Mouse (Mus musculus): ENCODE data around the gene Adgrg3. TPM values are rescaled to one million over a fixed set of nuclear protein-coding genes. Genes with fewer than 3 reads are reported as not detected.

The Adgrg3 gene
- polyA plus RNA-seq, 1 experiment from 2014 or later, result 3.3 TPM

DNA sequence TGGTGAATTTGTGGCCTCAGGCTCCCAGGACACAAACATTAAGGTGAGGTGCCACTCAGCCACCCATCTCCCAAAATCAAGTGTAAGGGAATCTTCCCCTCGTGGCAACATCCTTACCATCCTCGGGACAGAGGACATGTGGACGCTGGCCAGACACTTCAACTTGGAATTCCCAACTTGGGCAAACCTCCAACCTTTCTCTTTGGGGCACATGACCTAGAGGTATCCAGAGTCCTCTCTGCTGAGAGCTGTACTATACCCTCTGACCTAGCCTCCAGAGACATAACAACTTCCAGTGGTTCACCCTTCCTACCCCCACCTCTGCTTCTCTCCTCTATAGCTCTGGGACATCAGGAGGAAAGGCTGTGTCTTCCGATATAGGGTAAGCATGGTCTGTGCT is 76.1 kb downstream of the Adgrg3 start:
- Histone ChIP-seq H3K27me3 (replicated peaks; ENCODE audit: control insufficient read depth, insufficient read depth, low read length) (no peaks in the 10 kb centered on the region), H3K4me1 (ENCODE audit: control insufficient read depth, insufficient read depth, low read length) (no peaks in the 10 kb centered on the region), H3K4me2 (ENCODE audit: low read depth, low read length) (no peak overlapping the region), H3K36me3 (ENCODE audit: control insufficient read depth, insufficient read depth, low read length) (peaks cover 93% of the 10 kb centered on the region), H3K9me3 (ENCODE audit: control insufficient read depth, low read length) (no peaks in the 10 kb centered on the region), H3K9ac (ENCODE audit: low read depth, low read length) (no peak overlapping the region), H3K4me3 (ENCODE audit: low read depth, low read length) (no peak overlapping the region), H3K27ac (replicated peaks; ENCODE audit: low read depth, low read length) (no peak overlapping the region)
- DNase-seq (ENCODE audit: low spot score), result no peak
- no peak for ATAC-seq (ENCODE audit: low read depth)
- WGBS, result 88% methylated on average over 4 of the region's 4 CpGs

Other genes starting within 250 kb of the Adgrg3 start
- gene Cx3cl1, start 245.7 kb upstream of the Adgrg3 start, polyA plus RNA-seq (2014; fragmentation: Nextera tagmentation; extraction: Ambion mirVana), result 7.9 and 8.3 TPM in 2 replicates
- gene Ccl17, start 207.2 kb upstream of the Adgrg3 start, polyA plus RNA-seq (2014; fragmentation: Nextera tagmentation; extraction: Ambion mirVana), result 0.60 and 0.63 TPM in 2 replicates
- gene Coq9, start 179.4 kb upstream of the Adgrg3 start, polyA plus RNA-seq (2014; fragmentation: Nextera tagmentation; extraction: Ambion mirVana), result 73.8 and 77.9 TPM in 2 replicates
- gene Ciapin1, start 179.3 kb upstream of the Adgrg3 start, polyA plus RNA-seq (2014; fragmentation: Nextera tagmentation; extraction: Ambion mirVana), result 72.2 and 79.5 TPM in 2 replicates
- gene Polr2c, start 160.2 kb upstream of the Adgrg3 start, polyA plus RNA-seq (2014; fragmentation: Nextera tagmentation; extraction: Ambion mirVana), result 121 and 129 TPM in 2 replicates
- gene Dok4, start 141.4 kb upstream of the Adgrg3 start, polyA plus RNA-seq (2014; fragmentation: Nextera tagmentation; extraction: Ambion mirVana), result 30.6 and 31.6 TPM in 2 replicates
- gene Ccdc102a, start 99.6 kb upstream of the Adgrg3 start, polyA plus RNA-seq (2014; fragmentation: Nextera tagmentation; extraction: Ambion mirVana), result 38.5 and 49.5 TPM in 2 replicates
- 0.21 TPM in 2 replicates for gene Adgrg5, start 94.0 kb upstream of the Adgrg3 start, polyA plus RNA-seq (2014; fragmentation: Nextera tagmentation; extraction: Ambion mirVana)
- 16.3 and 18.8 TPM in 2 replicates for gene Adgrg1, start 42.9 kb upstream of the Adgrg3 start, polyA plus RNA-seq (2014; fragmentation: Nextera tagmentation; extraction: Ambion mirVana)
- 0.47 and 0.60 TPM in 2 replicates for gene Drc7, start 37.4 kb downstream of the Adgrg3 start, polyA plus RNA-seq (2014; fragmentation: Nextera tagmentation; extraction: Ambion mirVana)
- 18.6 and 20.8 TPM in 2 replicates for gene Katnb1, start 63.5 kb downstream of the Adgrg3 start, polyA plus RNA-seq (2014; fragmentation: Nextera tagmentation; extraction: Ambion mirVana)
- 13.4 and 13.6 TPM in 2 replicates for gene Kifc3, start 185.1 kb downstream of the Adgrg3 start, polyA plus RNA-seq (2014; fragmentation: Nextera tagmentation; extraction: Ambion mirVana)